Mouse (Mus musculus) limb, embryonic 13.5 days (tissue): ENCODE measurements around the gene Slc25a45. TPM values are rescaled to one million over a fixed set of nuclear protein-coding genes. Genes with fewer than 3 reads are reported as not detected.
A peak's percentile ranks its signal among the peaks of the same experiment; 100 is the strongest.

Source experiments
- ATAC-seq: fragments of 200-750 bp; cut with Nextera tagmentation; 2 replicates; pipeline ENCODE4 v1.8.0; 2017; ENCODE audit warnings: low read depth, moderate number of reproducible peaks, moderate TSS enrichment; ENCODE audit not compliant: low FRiP score
- H3K27ac ChIP-seq: fragments of 300-500 bp; sonication (generic); 2 replicates; pipeline ENCODE4 v1.5.1; 2015; ENCODE audit warnings: inconsistent platforms, mild to moderate bottlenecking, moderate library complexity
- H3K27me3 ChIP-seq: fragments of 300-500 bp; sonication (generic); 2 replicates; pipeline ENCODE4 v1.6.1; 2015; ENCODE audit warnings: mild to moderate bottlenecking, inconsistent platforms
- H3K36me3 ChIP-seq: fragments of 300-500 bp; sonication (generic); 2 replicates; pipeline ENCODE4 v1.6.1; 2015; ENCODE audit warnings: inconsistent platforms, mild to moderate bottlenecking, moderate library complexity
- H3K4me1 ChIP-seq: fragments of 300-500 bp; sonication (generic); 2 replicates; pipeline ENCODE4 v1.6.1; 2015; ENCODE audit warnings: inconsistent platforms
- H3K4me2 ChIP-seq: fragments of 300-500 bp; sonication (generic); replicated peaks from 2 replicates; pipeline ENCODE4 v1.6.1; 2015; ENCODE audit warnings: inconsistent platforms, mild to moderate bottlenecking, moderate library complexity
- H3K4me3 ChIP-seq: fragments of 300-500 bp; sonication (generic); 2 replicates; pipeline ENCODE4 v1.5.1; 2015; ENCODE audit warnings: moderate library complexity, mild to moderate bottlenecking, inconsistent platforms
- H3K9ac ChIP-seq: fragments of 300-500 bp; sonication (generic); 2 replicates; pipeline ENCODE4 v1.6.1; 2015; ENCODE audit warnings: mild to moderate bottlenecking, inconsistent platforms
- H3K9me3 ChIP-seq: fragments of 300-500 bp; sonication (generic); 2 replicates; pipeline ENCODE4 v1.6.1; 2016; ENCODE audit warnings: inconsistent platforms
- WGBS: fragments of 180-500 bp; shearing (Covaris S2); methylation state at CpG from one replicate; pipeline ENCODE4 v1.1.7; 2015; 5-methylcytosine and 5-hydroxymethylcytosine counted together
- polyA plus RNA-seq: library from polyadenylated mRNA; unstranded; fragments of >200 nt; fragmentation: Nextera tagmentation; extraction: Ambion mirVana; gene quantifications from 2 replicates; pipeline ENCODE4 v1.2.1, GENCODE M21; 2015

Slc25a45 gene
- polyA plus RNA-seq: 2.3 and 2.4 TPM in 2 replicates

- peak; percentile 25; the same call in 1 of the 2 replicates for ATAC-seq
- Histone ChIP-seq H3K9ac (peak within 1 kb of the TSS; percentile 56), H3K4me1 (peaks cover 34% of the 10 kb centered on the region), H3K27ac (peak within 1 kb of the TSS; percentile 58; the same call in 1 of the 2 replicates), H3K4me2 (peak within 1 kb of the TSS; percentile 32; the same call in 1 of the 2 replicates), H3K27me3 (no peaks in the 10 kb centered on the region), H3K9me3 (no peaks in the 10 kb centered on the region), H3K4me3 (no peak within 1 kb of the TSS; the same call in 1 of the 2 replicates), H3K36me3 (peaks cover 4% of the 10 kb centered on the region; the same call in 1 of the 2 replicates)
- 49% methylated on average over 15 of the region's 15 CpGs for WGBS
These were observed at the start of gene Slc25a45 for GRCm38 (mm10) chr19:5877618-5878361. TSS of gene Slc25a45 (plus strand) at chr19:5877808.

- no peak overlapping the region for H3K4me3 ChIP-seq
- ATAC-seq: no peak
- no peaks in the 10 kb centered on the region for H3K9me3 ChIP-seq
- no peak overlapping the region for H3K27ac ChIP-seq
- no peak overlapping the region for H3K9ac ChIP-seq
- H3K36me3 ChIP-seq: peaks cover 3% of the 10 kb centered on the region
- H3K4me1 ChIP-seq: peaks cover 26% of the 10 kb centered on the region
- WGBS: 83% methylated on average over 3 of the region's 3 CpGs
- no peak overlapping the region for H3K4me2 ChIP-seq
- no peaks in the 10 kb centered on the region for H3K27me3 ChIP-seq
These were observed 49.5 kb upstream of the Slc25a45 start for GRCm38 (mm10) chr19:5828155-5828554.

DNA sequence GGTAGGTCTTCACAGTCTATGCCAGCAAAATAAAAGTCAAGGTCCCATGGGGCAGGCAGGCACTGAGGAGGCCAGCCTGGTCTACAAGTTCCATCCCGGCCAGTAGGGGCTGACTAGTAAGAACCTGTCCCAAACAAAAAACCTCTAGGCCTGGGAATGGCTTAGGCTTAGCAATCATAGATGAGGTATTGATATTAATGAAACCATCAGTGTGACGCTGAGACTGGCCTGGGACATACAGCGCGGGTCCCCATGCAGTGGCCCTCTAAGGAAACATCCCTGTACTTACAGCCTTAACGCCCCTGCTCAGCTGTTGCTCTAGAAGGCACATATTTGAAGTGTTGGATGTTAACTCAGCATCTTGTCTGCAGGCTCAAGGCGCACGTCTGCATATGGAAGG, 48.7 kb upstream of the Slc25a45 start:
- no peak overlapping the region for H3K9ac ChIP-seq
- WGBS: 88% methylated on average over 7 of the region's 7 CpGs
- H3K4me2 ChIP-seq: no peak overlapping the region
- ATAC-seq: no peak
- H3K4me1 ChIP-seq: peaks cover 18% of the 10 kb centered on the region
- peaks cover 3% of the 10 kb centered on the region for H3K36me3 ChIP-seq
- no peak overlapping the region for H3K27ac ChIP-seq
- no peak overlapping the region for H3K4me3 ChIP-seq
- H3K9me3 ChIP-seq: no peaks in the 10 kb centered on the region
- H3K27me3 ChIP-seq: no peaks in the 10 kb centered on the region

DNA sequence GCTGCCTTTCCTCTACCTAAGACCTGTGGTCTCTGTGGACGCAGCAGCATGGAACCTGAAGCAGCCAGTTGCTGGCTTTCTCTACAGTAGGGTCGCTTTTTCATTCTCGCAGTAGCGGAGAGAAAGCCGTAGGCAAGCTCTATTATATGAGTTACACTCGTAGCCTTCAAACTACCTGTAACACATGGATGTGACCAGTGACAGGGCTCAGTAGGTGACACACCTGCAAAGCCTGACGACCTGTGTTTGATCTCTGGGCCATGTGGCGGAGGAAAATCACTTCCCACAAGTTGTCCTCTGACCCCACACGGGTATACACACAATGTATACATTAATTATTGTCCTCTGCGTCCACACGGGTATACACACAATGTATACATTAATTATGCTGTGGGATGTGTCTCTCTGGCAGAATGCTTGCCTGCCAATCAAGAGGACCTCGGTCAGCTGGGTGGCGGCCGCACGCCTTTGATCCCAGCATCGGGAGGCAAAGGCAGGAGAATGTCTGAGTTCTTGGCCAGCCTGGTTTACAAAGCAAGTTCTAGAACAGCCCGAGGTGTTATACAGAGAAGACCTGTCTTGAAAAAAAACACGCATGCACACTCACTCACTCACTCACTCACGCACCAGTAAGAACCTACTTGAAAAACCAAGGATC, 47.5 kb upstream of the Slc25a45 start:
- Histone ChIP-seq H3K4me3 (no peak overlapping the region), H3K27ac (no peak overlapping the region), H3K36me3 (peaks cover 3% of the 10 kb centered on the region), H3K9me3 (no peaks in the 10 kb centered on the region), H3K27me3 (no peaks in the 10 kb centered on the region), H3K9ac (no peak overlapping the region), H3K4me2 (no peak overlapping the region), H3K4me1 (0 out of 2 replicates have a peak, but pooled peaks cover 8% of the 10 kb centered on the region)
- no peak for ATAC-seq
- 81% methylated on average over 19 of the region's 19 CpGs for WGBS

DNA sequence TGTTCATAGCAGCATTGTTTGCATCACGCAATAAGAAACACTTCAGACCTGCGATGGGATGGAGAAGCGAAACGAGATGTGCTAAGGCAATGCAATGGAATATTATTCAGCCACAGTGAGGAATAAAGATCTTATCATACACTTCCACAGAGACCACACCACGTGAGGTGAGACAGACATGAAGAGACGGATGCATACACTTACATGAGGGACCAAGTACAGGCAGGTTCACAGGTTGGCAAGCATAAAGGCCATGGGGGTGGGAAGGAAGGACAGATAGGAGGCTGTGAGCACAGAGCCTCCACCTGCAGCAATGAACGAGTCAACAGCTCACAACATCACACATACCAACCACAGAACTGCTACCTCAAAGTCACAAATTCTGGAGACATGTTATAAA, 46.8 kb upstream of the Slc25a45 start:
- H3K4me1 ChIP-seq: 0 out of 2 replicates have a peak, but pooled peaks cover 8% of the 10 kb centered on the region
- H3K4me3 ChIP-seq: no peak overlapping the region
- no peak overlapping the region for H3K9ac ChIP-seq
- ATAC-seq: no peak
- H3K36me3 ChIP-seq: peaks cover 3% of the 10 kb centered on the region
- H3K27ac ChIP-seq: no peak overlapping the region
- 83% methylated on average over 7 of the region's 7 CpGs for WGBS
- H3K9me3 ChIP-seq: no peaks in the 10 kb centered on the region
- no peak overlapping the region for H3K4me2 ChIP-seq
- no peaks in the 10 kb centered on the region for H3K27me3 ChIP-seq

DNA sequence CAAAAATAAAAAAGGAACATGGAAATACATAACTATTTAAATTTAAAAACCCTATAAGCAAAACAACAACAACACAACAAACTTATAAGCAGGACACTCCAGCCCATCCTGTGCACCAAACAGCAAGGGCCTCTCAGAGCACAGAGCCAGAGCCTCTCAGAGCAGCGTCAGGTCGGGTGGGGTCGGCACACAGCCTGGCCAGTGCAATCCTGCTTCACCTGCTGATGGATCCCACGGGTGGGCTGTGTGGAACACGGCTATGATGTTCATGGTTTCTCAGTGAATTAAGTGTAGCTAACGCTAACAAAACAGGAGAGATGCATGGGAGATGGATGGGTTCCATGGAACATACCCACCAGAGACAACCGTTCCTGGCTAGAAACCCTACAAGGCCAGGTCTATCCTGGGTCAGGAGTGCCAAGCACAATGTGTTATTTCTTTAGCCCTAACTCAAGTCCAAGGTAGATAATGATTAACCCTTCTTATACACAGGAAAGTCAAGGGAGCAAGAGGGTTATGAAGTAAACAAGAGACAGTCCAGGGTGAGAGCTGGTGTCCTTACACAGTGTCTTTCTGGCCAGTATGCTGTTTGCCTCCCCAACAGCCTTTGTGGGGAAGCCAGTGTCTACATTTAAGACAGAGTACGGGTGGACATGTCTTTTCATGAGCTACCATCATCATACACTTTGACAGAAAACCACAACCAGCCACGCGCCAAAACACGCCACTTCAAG, 46.2 kb upstream of the Slc25a45 start:
- Histone ChIP-seq H3K36me3 (peaks cover 3% of the 10 kb centered on the region; the same call in 1 of the 2 replicates), H3K27me3 (no peaks in the 10 kb centered on the region), H3K4me2 (no peak overlapping the region), H3K9ac (no peak overlapping the region), H3K4me1 (0 out of 2 replicates have a peak, but pooled peaks cover 8% of the 10 kb centered on the region), H3K27ac (no peak overlapping the region), H3K9me3 (no peaks in the 10 kb centered on the region), H3K4me3 (no peak overlapping the region)
- no peak for ATAC-seq
- 84% methylated on average over 11 of the region's 11 CpGs for WGBS

GRCm38 (mm10) chr19:5831958-5832320, 45.7 kb upstream of the Slc25a45 start:
- Histone ChIP-seq H3K9me3 (no peaks in the 10 kb centered on the region), H3K27me3 (no peaks in the 10 kb centered on the region), H3K36me3 (peaks cover 3% of the 10 kb centered on the region; the same call in 1 of the 2 replicates), H3K4me2 (no peak overlapping the region), H3K4me3 (no peak overlapping the region), H3K4me1 (0 out of 2 replicates have a peak, but pooled peaks cover 8% of the 10 kb centered on the region), H3K9ac (no peak overlapping the region), H3K27ac (no peak overlapping the region)
- 91% methylated on average over 4 of the region's 4 CpGs for WGBS
- ATAC-seq: no peak

GRCm38 (mm10) chr19:5832326-5832725, 45.3 kb upstream of the Slc25a45 start:
- no peak overlapping the region for H3K4me2 ChIP-seq
- ATAC-seq: no peak

GRCm38 (mm10) chr19:5833287-5834100, 44.1 kb upstream of the Slc25a45 start:
- WGBS: 92% methylated on average over 10 of the region's 10 CpGs
- no peak overlapping the region for H3K27ac ChIP-seq

More at GRCm38 (mm10) chr19:5832326-5832725, 45.3 kb upstream of the Slc25a45 start:
- Histone ChIP-seq H3K9ac (no peak overlapping the region), H3K4me3 (no peak overlapping the region), H3K9me3 (no peaks in the 10 kb centered on the region), H3K27me3 (no peaks in the 10 kb centered on the region), H3K36me3 (peaks cover 3% of the 10 kb centered on the region; the same call in 1 of the 2 replicates), H3K27ac (no peak overlapping the region), H3K4me1 (0 out of 2 replicates have a peak, but pooled peaks cover 4% of the 10 kb centered on the region)
- 67% methylated on average over 6 of the region's 6 CpGs for WGBS

GRCm38 (mm10) chr19:5834260-5834925, 43.2 kb upstream of the Slc25a45 start:
- WGBS: 86% methylated on average over 12 of the region's 12 CpGs
- no peak for ATAC-seq
- Histone ChIP-seq H3K4me3 (no peak overlapping the region), H3K27me3 (no peaks in the 10 kb centered on the region), H3K4me1 (0 out of 2 replicates have a peak, but pooled peaks cover under 1% of the 10 kb centered on the region), H3K27ac (no peak overlapping the region), H3K9ac (no peak overlapping the region), H3K4me2 (no peak overlapping the region), H3K9me3 (no peaks in the 10 kb centered on the region), H3K36me3 (no peaks in the 10 kb centered on the region)

More at GRCm38 (mm10) chr19:5833287-5834100, 44.1 kb upstream of the Slc25a45 start:
- Histone ChIP-seq H3K4me3 (no peak overlapping the region), H3K4me1 (no peaks in the 10 kb centered on the region), H3K4me2 (no peak overlapping the region), H3K27me3 (no peaks in the 10 kb centered on the region), H3K36me3 (peaks cover under 1% of the 10 kb centered on the region; the same call in 1 of the 2 replicates), H3K9me3 (no peaks in the 10 kb centered on the region), H3K9ac (no peak overlapping the region)
- ATAC-seq: no peak
